Mouse (Mus musculus) layer of hippocampus, adult 9-11 months (tissue): ENCODE measurements at regions not wholly inside any gene's neighbourhood (a gene's known extent, or its start where the extent isn't known, plus 50 kb on each side); places are given as distances from the start of the nearest gene placed in this dataset.

ENCODE experiments used
- DNase-seq: peaks from one replicate; pipeline ENCODE4 v3.0.0; 2022

DNA sequence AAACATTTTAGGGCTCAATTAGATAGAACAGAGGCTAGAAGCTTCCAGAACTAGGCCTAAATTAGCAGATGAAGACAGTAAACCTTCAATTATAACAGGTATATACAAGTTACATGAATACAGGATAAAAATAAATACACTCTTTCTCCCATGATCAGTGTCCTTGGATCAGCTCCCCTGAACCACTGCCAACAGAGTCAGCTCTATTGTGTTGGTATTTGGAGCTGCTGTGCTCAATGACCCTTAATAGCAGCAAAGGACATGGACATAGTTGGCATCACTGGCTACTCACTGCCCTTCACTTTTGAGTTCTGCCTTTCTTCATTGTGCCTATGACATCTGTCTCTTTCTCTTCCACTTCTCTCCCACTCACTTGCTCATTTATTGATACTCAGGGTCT is 639.1 kb upstream of the 4921530L21Rik start:
- DNase-seq = no peak

DNA sequence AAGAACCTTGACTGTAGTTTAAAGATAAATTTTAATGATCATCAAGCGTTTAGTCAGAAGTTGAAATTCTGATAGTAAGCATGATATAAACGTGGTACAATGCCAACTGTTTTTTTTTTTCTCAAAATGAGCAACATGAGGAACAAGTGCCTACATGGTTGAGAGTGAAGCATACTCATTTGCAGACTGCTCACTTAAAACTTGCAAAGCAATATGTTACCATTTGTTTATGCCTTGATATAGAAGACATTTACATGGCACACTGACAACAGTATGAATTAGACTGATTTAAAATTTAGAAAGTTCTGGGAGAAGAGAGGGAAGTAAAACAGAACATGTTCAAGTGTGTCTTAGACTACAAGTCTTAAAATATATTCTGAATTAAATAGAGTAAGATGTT is 632.2 kb upstream of the 4921530L21Rik start:
- no peak for DNase-seq

DNA sequence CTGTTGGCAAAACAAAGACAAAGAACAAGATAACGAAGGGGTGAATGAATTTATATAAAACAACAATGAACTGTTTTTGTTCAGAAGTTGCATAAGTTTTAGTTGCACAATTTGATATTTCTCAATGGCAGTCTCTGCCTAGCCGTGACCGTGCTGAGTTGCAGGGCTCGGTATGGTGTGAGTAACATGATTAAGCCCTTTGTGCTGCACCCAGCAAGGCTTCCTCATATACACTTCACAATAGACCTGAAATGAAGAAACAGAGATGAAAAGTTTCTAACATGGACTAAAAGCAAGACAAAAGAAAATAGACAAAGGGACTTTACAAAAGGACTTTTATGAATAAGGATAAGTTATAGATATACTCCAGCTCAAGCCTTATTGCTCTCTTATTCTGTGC is 624.9 kb upstream of the 4921530L21Rik start:
- no peak for DNase-seq

DNA sequence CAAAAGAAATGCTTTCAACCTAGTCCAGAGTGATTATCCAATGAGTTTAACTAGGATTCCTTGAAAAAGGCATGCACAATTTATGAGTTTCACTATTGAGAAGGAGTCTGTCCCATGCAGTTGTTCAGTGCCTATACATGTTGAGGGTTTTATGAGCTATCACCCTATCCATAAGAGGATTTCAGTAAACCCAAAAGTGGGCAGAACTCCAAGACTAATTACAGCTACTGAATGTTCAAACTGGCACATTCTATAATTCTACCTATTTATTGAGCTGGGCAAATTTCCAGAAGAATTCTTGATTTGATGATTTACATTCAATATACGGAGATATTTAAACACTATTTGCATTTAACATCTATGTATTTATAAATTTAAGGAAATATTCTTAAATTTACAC is 599.6 kb upstream of the 4921530L21Rik start:
- no peak for DNase-seq

DNA sequence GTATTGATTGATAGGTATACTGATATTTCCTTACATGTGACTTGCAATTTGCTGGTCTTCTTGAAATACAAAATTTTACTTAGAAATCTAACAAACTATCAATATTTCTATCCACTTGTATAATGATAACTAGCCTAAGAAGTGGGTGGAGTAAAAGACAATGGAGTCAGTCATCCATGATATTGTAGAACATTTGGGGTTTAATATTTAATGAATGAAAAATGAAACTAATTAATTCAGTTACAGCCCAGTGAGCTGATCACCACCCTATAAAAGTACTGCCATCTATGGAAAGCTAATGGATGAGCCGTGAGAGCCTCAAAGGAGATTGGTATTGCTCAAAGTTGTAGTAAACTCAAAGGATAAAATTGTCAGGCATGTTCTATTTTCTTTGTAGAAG is 599.0 kb upstream of the 4921530L21Rik start:
- DNase-seq = no peak

DNA sequence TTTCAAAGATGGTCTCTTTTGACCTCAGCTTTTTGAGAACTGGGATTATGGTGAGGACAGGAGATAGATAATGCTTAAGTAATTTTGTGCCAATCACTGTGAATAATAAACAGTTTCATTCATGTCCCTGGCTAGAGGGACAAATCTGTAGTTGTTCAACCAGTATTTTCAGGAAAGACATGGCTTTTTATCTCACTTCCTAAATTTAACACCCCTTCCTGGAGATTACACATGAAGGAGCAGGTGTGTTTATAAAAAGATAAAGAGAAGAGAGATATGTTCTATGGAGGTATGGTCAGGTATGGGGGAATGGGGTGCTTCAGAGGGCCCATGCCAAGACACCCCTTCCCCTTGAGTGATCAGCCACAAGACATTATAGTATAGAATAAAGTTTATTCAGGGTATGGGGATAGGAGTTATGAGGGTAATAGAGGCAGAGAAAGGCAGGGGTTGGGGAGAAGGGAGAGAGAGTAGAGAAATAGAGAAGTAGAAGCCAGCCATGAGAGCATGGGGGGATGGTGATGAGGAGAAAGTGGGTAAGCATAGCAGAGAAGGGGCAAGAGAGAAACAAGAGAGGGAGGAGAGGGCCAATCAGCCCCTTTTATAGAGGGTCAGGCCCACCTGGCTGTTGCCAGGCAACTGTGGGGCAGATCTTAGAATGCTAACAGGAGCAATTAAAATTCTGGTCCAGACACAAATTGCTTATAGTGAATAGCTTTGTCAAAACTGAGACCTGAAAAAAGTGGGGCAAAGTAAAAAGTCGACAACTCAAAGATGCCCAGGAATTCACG is 566.7 kb upstream of the 4921530L21Rik start:
- no peak for DNase-seq

DNA sequence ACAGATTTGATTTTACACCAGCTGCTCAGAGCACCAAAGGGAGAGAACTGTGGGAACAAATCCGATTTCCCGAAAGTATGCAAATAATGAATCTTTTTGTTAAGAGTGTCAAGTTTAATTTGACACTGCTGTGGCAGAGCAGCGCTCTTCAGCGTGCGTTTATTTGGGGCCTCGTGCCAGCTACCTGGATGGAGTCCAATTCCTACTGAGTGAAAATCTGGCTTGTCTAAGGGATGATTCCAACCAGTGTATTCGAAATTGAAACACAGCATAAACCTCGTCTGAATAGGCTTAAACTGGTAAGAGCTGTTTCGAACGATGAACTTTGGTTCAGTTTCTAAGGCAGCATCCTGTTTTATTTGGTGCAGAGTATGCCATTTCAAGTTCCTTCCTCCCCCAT is 524.1 kb upstream of the 4921530L21Rik start:
- DNase-seq = peak; percentile 48
